13 mouse cellular contexts compared by ENCODE assay signal in the genomic region with DNA sequence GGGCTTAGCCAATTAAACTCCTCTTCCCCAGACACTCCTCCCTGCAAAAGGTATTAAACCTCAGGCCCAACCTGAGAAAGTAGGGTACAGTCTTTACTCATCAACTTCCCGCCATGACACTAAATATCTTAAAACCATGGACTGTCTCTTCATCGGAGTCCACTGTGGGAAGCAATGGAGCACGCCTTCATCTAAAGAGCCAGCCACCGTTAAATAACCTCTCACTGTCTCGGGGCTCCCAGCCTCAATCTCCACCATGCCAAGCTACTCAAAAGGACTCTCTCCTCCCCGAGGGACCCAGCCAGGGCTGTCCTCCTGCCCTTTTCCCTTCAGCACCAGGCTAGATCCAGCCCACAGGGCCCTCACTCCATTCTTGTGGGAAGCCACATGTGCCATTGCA.
"Had no signal": no experiment of that assay in that cellular context is flagged by ENCODE, and none has a peak within 500 bp of the region (broad histone marks: within the 10 kb centered on the region; RNA-seq: fewer than 3 reads in every experiment).

No protein-coding gene starts in this region.

- H3K27me3 ChIP-seq: liver, embryonic 13.5 days; midbrain, embryonic 13.5 days; neural tube, embryonic 13.5 days had no signal

- H3K4me2 ChIP-seq: liver, embryonic 13.5 days; midbrain, embryonic 13.5 days; neural tube, embryonic 13.5 days had no signal

- DNase-seq: kidney, adult 18-20 months; layer of hippocampus, adult 9-11 months; liver, embryonic 13.5 days; lung, adult 2 months; lung, postnatal 14 days; lung, postnatal 4 days; thymus, adult 18-20 months; thymus, postnatal 36 days had no signal

- H3K4me1 ChIP-seq: liver, embryonic 13.5 days; midbrain, embryonic 13.5 days; neural tube, embryonic 13.5 days had no signal

- H3K9ac ChIP-seq: liver, embryonic 13.5 days; midbrain, embryonic 13.5 days; neural tube, embryonic 13.5 days had no signal

- H3K9me3 ChIP-seq: liver, embryonic 13.5 days; midbrain, embryonic 13.5 days; neural tube, embryonic 13.5 days had no signal

- H3K27ac ChIP-seq: kidney, postnatal 0 days; layer of hippocampus, adult 2 months; left cerebral cortex, adult 2 months; liver, embryonic 13.5 days; midbrain, embryonic 13.5 days; neural tube, embryonic 13.5 days had no signal

- H3K4me3 ChIP-seq: layer of hippocampus, adult 2 months; left cerebral cortex, adult 2 months; liver, embryonic 13.5 days; midbrain, embryonic 13.5 days; neural tube, embryonic 13.5 days had no signal
